Mouse (Mus musculus) erythroblast, embryonic 14.5 days (primary cell): ENCODE measurements around the gene Abca7.

Experiments
- GATA1 ChIP-seq: IDR thresholded peaks from 2 replicates; pipeline ENCODE4 v1.6.1; 2012; ENCODE audit warnings: low read length, inconsistent platforms, mixed read lengths
- TAL1 ChIP-seq: IDR thresholded peaks from 3 replicates; pipeline ENCODE4 v1.6.1; 2012; ENCODE audit warnings: low read length, inconsistent platforms, mixed read lengths

DNA sequence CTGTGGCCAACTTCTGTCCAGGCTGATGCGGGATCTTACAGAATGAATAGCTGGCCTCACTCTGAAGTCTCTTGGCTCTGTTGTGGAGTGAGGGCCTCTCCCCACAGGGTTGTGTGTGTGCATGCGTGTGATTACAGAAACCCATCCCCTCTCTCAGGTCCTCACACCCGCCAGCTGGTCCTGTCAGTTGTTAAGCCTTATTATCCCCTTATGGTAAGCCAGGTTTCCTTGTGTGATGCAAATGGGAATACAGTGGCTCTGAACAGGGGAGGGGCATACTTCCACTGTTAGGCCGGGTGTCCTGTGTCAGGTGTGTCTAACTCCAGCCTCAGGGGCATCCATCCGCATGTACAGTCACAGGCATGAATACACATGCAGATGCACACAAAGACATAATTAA, 49.5 kb downstream of the Abca7 start:
- TF ChIP-seq GATA1 (no peak), TAL1 (no peak)
